Mouse (Mus musculus): ENCODE results near the gene Cfap73. TPM values are rescaled to one million over a fixed set of nuclear protein-coding genes. Genes with fewer than 3 reads are reported as not detected.

Gene Cfap73
- polyA plus RNA-seq, 1 experiment from 2014 or later, result not detected

- Histone ChIP-seq H3K4me1 (ENCODE audit: control insufficient read depth, insufficient read depth, low read length) (peaks cover 24% of the 10 kb centered on the region), H3K36me3 (ENCODE audit: control insufficient read depth, insufficient read depth, low read length) (peaks cover 15% of the 10 kb centered on the region; the same call in 1 of the 2 replicates), H3K27me3 (ENCODE audit: control insufficient read depth, insufficient read depth, low read length) (no peaks in the 10 kb centered on the region), H3K9ac (ENCODE audit: low read depth, low read length) (peak overlapping the region; percentile 57; the same call in 1 of the 2 replicates), H3K27ac (ENCODE audit: low read depth, low read length) (peak overlapping the region; percentile 56; the same call in 1 of the 2 replicates), H3K9me3 (ENCODE audit: control insufficient read depth, low read length) (peaks cover 2% of the 10 kb centered on the region; the same call in 1 of the 2 replicates), H3K4me3 (ENCODE audit: low read length) (peak overlapping the region; percentile 55), H3K4me2 (replicated peaks; ENCODE audit: low read depth, low read length) (peak overlapping the region; percentile 78)
- WGBS, result 22% methylated on average over 9 of the region's 9 CpGs
- ATAC-seq (ENCODE audit: low FRiP score, low TSS enrichment), result 0 out of 2 replicates have a peak, but pooled peaks have one; percentile 7
These were observed 46.5 kb downstream of the Cfap73 start for GRCm38 (mm10) chr5:120587616-120587926.

DNA sequence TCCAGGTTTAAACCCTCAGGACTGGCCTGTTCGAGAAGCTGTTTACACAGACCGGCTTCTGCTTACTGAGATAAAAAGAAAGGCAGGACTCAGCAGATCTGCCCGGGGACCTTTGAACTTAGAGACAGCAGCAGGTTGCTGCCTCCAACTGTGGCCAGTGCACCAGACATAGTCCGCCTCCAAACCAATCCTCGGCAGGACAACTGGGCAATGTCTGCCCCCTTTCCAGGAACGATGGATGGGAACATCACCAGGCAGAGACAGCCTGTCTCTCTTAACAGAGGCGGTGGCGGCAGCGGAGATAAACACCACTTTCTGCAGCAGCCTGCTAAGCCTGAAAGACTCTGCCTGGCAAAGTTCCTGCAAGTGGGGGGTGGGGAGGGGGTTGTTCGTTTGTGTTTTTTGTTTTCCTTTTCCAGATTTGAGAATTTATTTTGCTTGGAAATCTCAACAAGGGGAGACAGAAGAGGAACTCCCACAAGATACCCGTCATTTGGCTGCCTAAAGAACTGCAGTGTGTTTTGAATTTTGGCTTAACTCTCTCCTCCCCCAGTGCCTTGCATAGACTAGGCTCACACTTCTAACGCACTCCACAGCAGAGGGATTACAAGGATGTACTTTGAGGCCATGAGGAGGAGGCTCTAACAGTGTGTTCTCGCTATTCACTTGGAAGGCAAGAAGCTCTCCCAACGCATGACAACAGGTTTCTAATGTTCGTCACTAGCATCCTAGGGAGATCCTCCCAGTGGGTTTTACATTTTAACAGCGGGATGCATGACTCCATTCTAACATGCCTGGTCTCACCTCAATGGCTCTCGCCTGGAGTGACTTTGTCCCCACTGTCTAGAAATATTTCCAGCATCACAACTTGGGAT lies 47.1 kb downstream of the Cfap73 start:
- no peak for ATAC-seq (ENCODE audit: low FRiP score, low TSS enrichment)
- 9% methylated on average over 17 of the region's 17 CpGs for WGBS
- Histone ChIP-seq H3K4me1 (ENCODE audit: control insufficient read depth, insufficient read depth, low read length) (peaks cover 24% of the 10 kb centered on the region), H3K9ac (ENCODE audit: low read depth, low read length) (peak overlapping the region; percentile 57; the same call in 1 of the 2 replicates), H3K27me3 (ENCODE audit: control insufficient read depth, insufficient read depth, low read length) (no peaks in the 10 kb centered on the region), H3K4me3 (ENCODE audit: low read length) (peak overlapping the region; percentile 55), H3K9me3 (ENCODE audit: control insufficient read depth, low read length) (no peaks in the 10 kb centered on the region), H3K36me3 (ENCODE audit: control insufficient read depth, insufficient read depth, low read length) (peaks cover 17% of the 10 kb centered on the region; the same call in 1 of the 2 replicates), H3K4me2 (replicated peaks; ENCODE audit: low read depth, low read length) (peak overlapping the region; percentile 78), H3K27ac (ENCODE audit: low read depth, low read length) (peak overlapping the region; percentile 56)

DNA sequence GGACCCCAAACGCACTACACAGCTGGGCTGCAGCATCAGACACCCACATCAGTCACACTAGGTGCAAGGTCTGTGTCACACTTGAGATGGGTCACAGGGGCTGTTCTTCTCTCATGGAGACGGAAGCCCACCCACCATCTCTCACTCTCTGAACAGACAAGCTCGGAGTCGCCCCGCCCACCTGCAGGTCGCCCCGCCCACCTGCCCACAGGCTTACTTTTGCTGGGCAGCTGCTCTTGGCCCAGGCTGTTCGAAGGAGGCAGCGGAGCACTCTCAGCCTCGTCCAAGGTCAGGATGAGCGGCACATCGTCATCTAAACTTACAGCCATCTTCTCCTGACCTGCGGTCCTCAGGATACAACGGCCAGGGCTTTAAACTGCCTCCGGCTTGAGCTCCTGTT lies 49.1 kb downstream of the Cfap73 start:
- Histone ChIP-seq H3K27me3 (ENCODE audit: control insufficient read depth, insufficient read depth, low read length) (no peaks in the 10 kb centered on the region), H3K4me2 (replicated peaks; ENCODE audit: low read depth, low read length) (no peak overlapping the region), H3K9ac (ENCODE audit: low read depth, low read length) (no peak overlapping the region), H3K36me3 (ENCODE audit: control insufficient read depth, insufficient read depth, low read length) (peaks cover 23% of the 10 kb centered on the region; the same call in 1 of the 2 replicates), H3K9me3 (ENCODE audit: control insufficient read depth, low read length) (no peaks in the 10 kb centered on the region), H3K27ac (ENCODE audit: low read depth, low read length) (no peak overlapping the region), H3K4me1 (ENCODE audit: control insufficient read depth, insufficient read depth, low read length) (peaks cover 28% of the 10 kb centered on the region), H3K4me3 (ENCODE audit: low read length) (no peak overlapping the region)
- WGBS, result 42% methylated on average over 15 of the region's 15 CpGs
- ATAC-seq (ENCODE audit: low FRiP score, low TSS enrichment), result no peak

DNA sequence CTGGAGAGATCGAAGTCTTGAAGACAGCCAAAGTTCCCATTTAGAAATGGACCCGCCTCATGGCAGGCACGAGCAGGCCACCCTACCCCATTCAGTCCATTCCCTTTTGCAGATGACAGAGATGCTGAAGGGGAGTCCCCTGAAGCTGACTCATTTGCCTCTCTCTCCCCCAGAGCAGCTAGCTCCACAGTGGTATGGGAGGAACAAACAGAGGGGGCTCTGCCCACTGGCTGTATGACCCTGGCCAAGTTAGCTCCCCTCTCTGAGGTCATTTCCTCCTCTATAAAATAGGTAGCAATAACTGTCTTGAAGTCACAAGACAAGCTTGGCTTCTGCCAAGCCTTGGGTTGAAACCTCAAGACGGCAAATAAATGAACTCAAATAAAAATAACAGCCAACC lies 50.5 kb downstream of the Cfap73 start:
- WGBS, result 90% methylated on average over 4 of the region's 4 CpGs
- H3K4me2 ChIP-seq (replicated peaks; ENCODE audit: low read depth, low read length), result no peak overlapping the region
- no peak for ATAC-seq (ENCODE audit: low FRiP score, low TSS enrichment)
- H3K27me3 ChIP-seq (ENCODE audit: control insufficient read depth, insufficient read depth, low read length), result no peaks in the 10 kb centered on the region
- no peak overlapping the region for H3K9ac ChIP-seq (ENCODE audit: low read depth, low read length)
- H3K27ac ChIP-seq (ENCODE audit: low read depth, low read length), result no peak overlapping the region
- no peaks in the 10 kb centered on the region for H3K9me3 ChIP-seq (ENCODE audit: control insufficient read depth, low read length)
- H3K4me3 ChIP-seq (ENCODE audit: low read length), result no peak overlapping the region
- H3K4me1 ChIP-seq (ENCODE audit: control insufficient read depth, insufficient read depth, low read length), result peaks cover 43% of the 10 kb centered on the region
- H3K36me3 ChIP-seq (ENCODE audit: control insufficient read depth, insufficient read depth, low read length), result peaks cover 23% of the 10 kb centered on the region; the same call in 1 of the 2 replicates

GRCm38 (mm10) chr5:120582002-120582401 lies 52.0 kb downstream of the Cfap73 start:
- H3K4me2 ChIP-seq (replicated peaks; ENCODE audit: low read depth, low read length), result no peak overlapping the region
- WGBS, result 72% methylated on average over 9 of the region's 9 CpGs
- no peak for ATAC-seq (ENCODE audit: low FRiP score, low TSS enrichment)
- H3K27ac ChIP-seq (ENCODE audit: low read depth, low read length), result no peak overlapping the region
- no peaks in the 10 kb centered on the region for H3K27me3 ChIP-seq (ENCODE audit: control insufficient read depth, insufficient read depth, low read length)
- peaks cover 44% of the 10 kb centered on the region for H3K4me1 ChIP-seq (ENCODE audit: control insufficient read depth, insufficient read depth, low read length)
- H3K9me3 ChIP-seq (ENCODE audit: control insufficient read depth, low read length), result no peaks in the 10 kb centered on the region
- H3K4me3 ChIP-seq (ENCODE audit: low read length), result no peak overlapping the region
- H3K9ac ChIP-seq (ENCODE audit: low read depth, low read length), result no peak overlapping the region
- H3K36me3 ChIP-seq (ENCODE audit: control insufficient read depth, insufficient read depth, low read length), result peaks cover 23% of the 10 kb centered on the region; the same call in 1 of the 2 replicates

GRCm38 (mm10) chr5:120579898-120580626 lies 54.0 kb downstream of the Cfap73 start:
- H3K27me3 ChIP-seq (ENCODE audit: control insufficient read depth, insufficient read depth, low read length), result no peaks in the 10 kb centered on the region

DNA sequence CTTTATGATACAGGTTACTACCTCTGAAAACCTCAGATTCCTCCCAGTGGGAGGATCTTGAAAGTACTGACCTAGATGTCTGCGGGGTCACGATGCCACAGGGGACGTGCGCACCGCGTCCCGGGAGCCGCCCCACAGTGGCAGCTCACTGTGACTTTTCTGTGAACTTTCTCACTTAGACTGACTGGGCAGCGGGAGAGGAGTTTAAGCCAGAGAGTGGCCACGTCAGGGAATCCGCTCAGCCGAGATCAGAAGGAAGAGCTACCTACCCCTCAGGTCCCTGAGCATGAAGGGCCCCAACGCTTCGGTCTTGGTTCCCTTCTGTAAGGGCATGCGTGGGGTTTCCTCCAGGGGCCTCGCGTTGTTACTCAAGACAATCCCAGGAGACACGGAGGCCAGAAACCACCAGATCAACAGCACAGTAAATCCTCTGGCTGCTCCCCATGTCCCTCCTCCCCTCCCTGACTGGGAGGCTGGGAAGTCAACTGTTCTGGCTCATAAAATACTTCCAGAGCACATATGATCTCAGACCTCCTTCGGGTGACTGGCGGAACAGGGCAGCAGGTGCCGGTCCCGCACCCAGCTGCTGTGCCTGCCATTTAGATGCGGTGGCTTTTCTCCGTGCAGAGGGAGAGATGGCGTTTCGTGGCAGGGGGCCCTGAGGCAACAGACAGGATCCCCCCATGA lies 54.7 kb downstream of the Cfap73 start:
- Histone ChIP-seq H3K36me3 (ENCODE audit: control insufficient read depth, insufficient read depth, low read length) (peaks cover 22% of the 10 kb centered on the region; the same call in 1 of the 2 replicates), H3K9ac (ENCODE audit: low read depth, low read length) (no peak overlapping the region), H3K4me1 (ENCODE audit: control insufficient read depth, insufficient read depth, low read length) (peaks cover 32% of the 10 kb centered on the region), H3K27ac (ENCODE audit: low read depth, low read length) (peak overlapping the region; percentile 93), H3K27me3 (ENCODE audit: control insufficient read depth, insufficient read depth, low read length) (no peaks in the 10 kb centered on the region), H3K4me3 (ENCODE audit: low read length) (no peak overlapping the region), H3K4me2 (replicated peaks; ENCODE audit: low read depth, low read length) (peak overlapping the region; percentile 31), H3K9me3 (ENCODE audit: control insufficient read depth, low read length) (no peaks in the 10 kb centered on the region)
- ATAC-seq (ENCODE audit: low FRiP score, low TSS enrichment), result peak; percentile 70
- WGBS, result 11% methylated on average over 26 of the region's 26 CpGs

More at GRCm38 (mm10) chr5:120579898-120580626, 54.0 kb downstream of the Cfap73 start:
- H3K4me1 ChIP-seq (ENCODE audit: control insufficient read depth, insufficient read depth, low read length), result peaks cover 32% of the 10 kb centered on the region
- no peak overlapping the region for H3K4me3 ChIP-seq (ENCODE audit: low read length)
- ATAC-seq (ENCODE audit: low FRiP score, low TSS enrichment), result 0 out of 2 replicates have a peak, but pooled peaks have one; percentile 8
- peak overlapping the region; percentile 15; the same call in 1 of the 2 replicates for H3K4me2 ChIP-seq (replicated peaks; ENCODE audit: low read depth, low read length)
- no peaks in the 10 kb centered on the region for H3K9me3 ChIP-seq (ENCODE audit: control insufficient read depth, low read length)
- 72% methylated on average over 26 of the region's 26 CpGs for WGBS
- H3K27ac ChIP-seq (ENCODE audit: low read depth, low read length), result peak overlapping the region; percentile 93; the same call in 1 of the 2 replicates
- H3K9ac ChIP-seq (ENCODE audit: low read depth, low read length), result peak overlapping the region; percentile 28; the same call in 1 of the 2 replicates
- H3K36me3 ChIP-seq (ENCODE audit: control insufficient read depth, insufficient read depth, low read length), result peaks cover 23% of the 10 kb centered on the region; the same call in 1 of the 2 replicates

- ATAC-seq (ENCODE audit: low FRiP score, low TSS enrichment), result peak; percentile 71
- Histone ChIP-seq H3K4me3 (ENCODE audit: low read length) (no peak overlapping the region), H3K36me3 (ENCODE audit: control insufficient read depth, insufficient read depth, low read length) (peaks cover 15% of the 10 kb centered on the region; the same call in 1 of the 2 replicates), H3K4me2 (replicated peaks; ENCODE audit: low read depth, low read length) (peak overlapping the region; percentile 31), H3K4me1 (ENCODE audit: control insufficient read depth, insufficient read depth, low read length) (peaks cover 32% of the 10 kb centered on the region), H3K27me3 (ENCODE audit: control insufficient read depth, insufficient read depth, low read length) (no peaks in the 10 kb centered on the region), H3K9ac (ENCODE audit: low read depth, low read length) (no peak overlapping the region), H3K27ac (ENCODE audit: low read depth, low read length) (peak overlapping the region; percentile 93), H3K9me3 (ENCODE audit: control insufficient read depth, low read length) (no peaks in the 10 kb centered on the region)
- WGBS, result 19% methylated on average over 12 of the region's 12 CpGs
These were observed 55.4 kb downstream of the Cfap73 start for GRCm38 (mm10) chr5:120578504-120579081.

Data from kidney, embryonic 14.5 days (tissue).